Mouse (Mus musculus): Measurements from ENCODE around the gene Tjp1.

Tjp1 gene

DNA sequence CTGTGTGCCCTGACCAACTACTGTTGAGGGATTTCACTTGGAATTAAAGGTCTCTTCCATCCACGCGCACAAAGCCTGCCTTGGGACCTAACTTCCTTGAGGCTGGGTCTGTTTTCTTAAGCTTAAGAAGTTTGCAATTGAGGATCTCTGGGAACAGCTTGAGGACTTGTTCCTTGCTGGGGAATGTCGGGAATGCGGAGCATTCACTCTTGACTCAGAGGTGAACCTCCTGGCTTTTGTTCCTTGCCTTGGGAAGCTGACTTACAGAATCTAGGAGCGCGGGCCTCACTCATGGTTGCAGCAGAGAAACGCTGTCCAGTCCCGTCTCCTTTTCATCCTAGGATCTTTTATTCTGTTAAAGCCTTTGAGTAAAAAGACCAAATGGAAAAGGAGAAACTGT lies 97.2 kb downstream of the Tjp1 start:
- DNase-seq, result no peak

DNA sequence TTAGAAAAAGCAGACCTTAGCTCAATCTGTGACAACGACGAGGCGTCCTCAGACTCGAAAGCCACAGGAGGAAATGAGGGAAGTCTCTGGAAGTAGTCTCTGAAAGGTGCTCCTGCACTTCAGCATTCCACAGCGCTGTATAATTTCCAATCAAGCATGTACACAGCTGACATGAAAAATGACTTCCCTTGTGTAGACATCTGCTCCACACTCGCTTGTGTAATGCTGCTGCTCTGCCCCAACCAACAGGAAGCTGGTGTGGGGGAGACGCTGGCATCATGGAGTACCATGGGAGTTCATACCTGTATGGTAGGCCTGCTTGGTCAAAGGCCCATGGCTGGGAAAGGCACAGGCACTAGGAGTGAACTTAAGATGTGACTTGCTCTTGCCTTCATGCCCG lies 103.1 kb downstream of the Tjp1 start:
- DNase-seq, result no peak

DNA sequence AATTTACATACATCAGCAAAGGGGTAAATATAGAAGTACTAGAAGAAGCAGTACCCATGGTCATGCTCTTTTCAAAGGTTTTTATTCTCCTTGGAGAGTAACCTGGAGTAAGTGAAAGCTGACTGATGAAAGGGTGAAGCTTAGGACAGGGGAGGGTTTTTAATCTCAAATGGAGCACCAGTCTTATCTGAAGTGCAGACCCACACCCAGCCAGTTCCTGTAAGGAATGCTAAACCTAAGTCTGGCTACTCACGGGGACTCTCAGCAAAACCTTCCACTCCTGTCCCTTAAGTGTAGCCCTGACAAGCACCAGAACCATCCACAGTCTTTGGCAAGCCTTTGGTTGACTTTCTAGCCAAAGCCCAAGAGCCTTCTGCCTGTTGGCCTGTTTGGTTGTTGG lies 105.1 kb downstream of the Tjp1 start:
- DNase-seq, result no peak

DNA sequence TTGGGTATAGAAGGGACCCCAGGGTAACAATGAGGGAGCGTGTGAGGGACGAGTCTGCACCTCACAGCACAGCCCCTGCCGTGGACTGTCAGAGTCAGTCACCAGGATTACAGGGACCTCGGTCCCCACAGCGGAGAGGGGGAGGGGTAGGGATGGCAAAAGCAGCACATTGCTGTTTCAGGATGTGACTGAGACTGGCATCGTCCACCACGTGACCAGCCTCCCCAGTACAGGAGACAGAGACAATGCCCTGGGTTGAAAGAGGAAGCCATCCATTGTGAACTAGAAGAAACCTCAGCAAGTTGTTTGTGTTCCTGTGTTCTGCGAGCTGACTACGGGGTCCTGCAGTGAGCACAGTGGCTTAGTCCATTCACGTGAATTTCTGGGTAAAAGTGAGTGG lies 106.1 kb downstream of the Tjp1 start:
- no peak for DNase-seq

DNA sequence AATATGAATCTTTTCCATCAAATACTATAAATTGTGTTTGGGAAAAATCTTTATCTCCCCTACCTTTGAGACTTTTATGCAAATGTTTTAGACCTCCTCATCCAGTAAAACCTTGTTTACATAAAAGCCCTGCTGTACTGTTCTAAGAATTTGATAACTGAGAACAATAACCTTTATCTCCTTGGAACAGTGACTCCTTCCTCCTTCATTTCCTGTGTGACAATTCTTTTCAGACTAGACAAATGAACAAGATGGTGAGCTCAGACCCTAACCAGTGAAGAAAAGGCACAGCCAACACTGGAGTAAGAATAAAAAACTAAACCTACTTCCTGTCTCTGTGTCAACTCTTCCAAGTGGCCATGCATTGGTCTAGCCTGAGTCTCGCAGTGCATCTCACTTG lies 107.7 kb downstream of the Tjp1 start:
- DNase-seq, result no peak

DNA sequence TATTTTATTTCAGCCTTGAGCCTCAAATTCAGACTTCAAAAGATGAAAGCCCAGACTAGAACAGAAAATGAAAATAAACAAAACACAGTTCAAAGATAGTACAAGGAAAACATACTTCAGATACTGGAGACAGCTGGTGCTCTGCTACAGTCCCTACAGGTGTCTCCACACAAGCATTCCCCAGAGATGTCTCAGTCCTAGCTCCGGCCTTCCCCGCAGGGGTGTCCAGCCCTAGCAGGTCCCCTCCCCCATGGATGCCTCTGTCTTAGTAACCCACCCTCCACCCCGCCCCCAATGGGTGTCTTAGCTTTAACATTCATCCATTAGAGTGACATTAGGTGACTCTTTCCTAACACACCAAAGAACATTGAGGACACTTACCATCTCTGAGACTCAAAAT lies 108.6 kb downstream of the Tjp1 start:
- no peak for DNase-seq

- DNase-seq, result no peak
Measured at GRCm38 (mm10) chr7:65418366-65418911, 109.1 kb downstream of the Tjp1 start.

GRCm38 (mm10) chr7:65417231-65418100 lies 110.1 kb downstream of the Tjp1 start:
- DNase-seq, result no peak

- DNase-seq, result no peak
Measured at GRCm38 (mm10) chr7:65416506-65416905, 111.1 kb downstream of the Tjp1 start.

DNA sequence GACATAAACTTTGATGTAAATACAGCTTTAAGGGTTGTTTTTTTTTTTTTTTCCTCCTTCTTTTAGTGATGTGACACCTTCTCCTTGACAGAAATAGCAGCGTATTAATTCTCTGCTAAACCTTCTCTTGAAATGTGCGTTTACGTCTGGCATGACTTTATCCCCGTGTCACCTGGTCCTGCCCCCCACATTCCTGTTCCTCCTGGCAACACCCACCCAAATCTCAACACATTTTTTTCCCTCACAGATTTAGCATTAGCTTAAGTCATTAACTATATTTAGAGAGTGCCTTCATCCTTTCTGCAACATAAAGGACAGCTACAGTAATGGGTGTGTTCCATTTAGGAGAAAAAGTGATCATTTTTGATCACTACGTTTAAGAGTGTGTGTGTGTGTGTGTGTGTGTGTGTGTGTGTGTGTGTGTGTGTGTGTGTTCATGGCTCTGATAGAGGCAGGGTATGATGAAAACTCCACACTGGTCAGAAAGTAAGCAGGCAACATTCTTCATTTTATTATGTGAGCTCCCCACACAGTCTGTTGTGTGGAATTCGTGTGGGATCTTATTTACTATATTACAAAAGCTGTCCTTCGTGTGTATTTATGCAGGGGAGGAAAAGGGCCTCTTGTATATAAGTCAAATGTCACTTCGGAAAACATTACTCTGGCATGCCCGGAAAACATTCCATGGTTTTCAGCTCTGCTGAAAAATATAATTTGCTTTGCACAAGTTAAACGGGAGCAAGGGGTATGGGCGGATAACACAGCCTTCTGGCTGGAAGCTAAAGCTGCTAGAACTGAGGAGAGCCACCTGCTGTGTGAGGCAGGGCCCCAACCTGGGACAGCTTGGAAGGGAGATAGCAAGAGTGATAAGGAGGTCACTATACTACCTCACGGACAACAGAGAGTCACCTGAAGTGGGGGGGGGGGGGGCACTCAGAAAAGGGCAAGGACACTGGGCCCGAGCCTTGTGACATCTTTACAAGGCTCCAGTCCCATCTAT lies 113.3 kb downstream of the Tjp1 start:
- DNase-seq, result no peak

DNA sequence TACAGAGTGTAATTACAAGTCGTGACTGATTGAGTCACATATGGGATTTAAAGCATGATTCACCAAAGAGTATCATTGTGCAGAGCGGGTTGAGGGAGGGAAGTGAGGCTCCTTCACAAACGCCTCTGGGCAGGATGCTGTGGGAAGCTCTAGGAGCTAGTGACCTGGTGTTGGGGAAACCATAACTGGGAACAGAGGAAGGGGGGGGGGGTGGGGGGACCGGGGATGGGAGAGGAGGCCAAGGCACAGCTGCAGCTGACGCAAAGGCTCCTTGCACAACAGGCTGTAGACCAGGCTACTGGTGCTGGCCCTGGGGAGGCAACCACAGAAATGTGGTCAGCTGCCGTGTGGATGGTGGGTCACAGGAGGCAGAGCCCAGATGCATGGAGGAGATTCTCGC lies 116.9 kb downstream of the Tjp1 start:
- no peak for DNase-seq

GRCm38 (mm10) chr7:65406427-65406826 lies 121.2 kb downstream of the Tjp1 start:
- no peak for DNase-seq

DNA sequence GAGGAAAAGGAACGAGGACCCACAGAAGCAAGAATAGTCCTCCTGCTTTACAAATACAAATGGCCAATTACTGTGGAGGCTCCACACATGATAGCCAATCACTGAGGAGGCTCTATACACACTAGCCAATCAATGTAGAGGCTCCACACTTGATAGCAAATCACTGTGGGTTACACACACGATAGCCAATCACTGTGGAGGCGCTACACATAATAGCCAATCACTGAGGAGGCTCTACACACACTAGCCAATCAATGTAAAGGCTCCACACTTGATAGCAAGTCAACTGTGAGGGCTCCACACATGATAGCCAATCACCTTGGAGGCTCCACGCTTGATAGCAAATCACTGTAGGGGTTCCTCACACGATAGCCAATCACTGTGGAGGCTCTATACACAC lies 125.1 kb downstream of the Tjp1 start:
- DNase-seq, result no peak

GRCm38 (mm10) chr7:65401622-65402021 lies 126.0 kb downstream of the Tjp1 start:
- no peak for DNase-seq

DNA sequence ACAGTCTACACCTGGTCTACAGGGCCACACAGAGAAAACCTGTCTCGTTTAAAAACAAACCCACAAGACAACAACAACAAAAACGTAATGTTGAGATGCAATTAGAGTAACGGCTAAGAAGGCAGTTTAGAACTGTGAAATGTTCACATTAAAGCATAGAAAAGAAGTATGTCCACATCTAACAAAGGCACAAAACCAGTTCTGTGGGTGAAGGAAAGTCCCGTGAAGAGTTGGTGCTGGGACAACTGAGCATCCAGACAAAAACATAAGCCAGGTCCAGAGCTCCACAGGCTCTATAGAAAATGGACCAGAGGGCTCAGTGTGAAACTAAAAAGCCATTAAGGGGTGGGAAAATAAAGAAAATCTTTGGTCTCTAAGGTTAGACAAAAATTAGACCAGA lies 131.7 kb downstream of the Tjp1 start:
- no peak for DNase-seq

DNA sequence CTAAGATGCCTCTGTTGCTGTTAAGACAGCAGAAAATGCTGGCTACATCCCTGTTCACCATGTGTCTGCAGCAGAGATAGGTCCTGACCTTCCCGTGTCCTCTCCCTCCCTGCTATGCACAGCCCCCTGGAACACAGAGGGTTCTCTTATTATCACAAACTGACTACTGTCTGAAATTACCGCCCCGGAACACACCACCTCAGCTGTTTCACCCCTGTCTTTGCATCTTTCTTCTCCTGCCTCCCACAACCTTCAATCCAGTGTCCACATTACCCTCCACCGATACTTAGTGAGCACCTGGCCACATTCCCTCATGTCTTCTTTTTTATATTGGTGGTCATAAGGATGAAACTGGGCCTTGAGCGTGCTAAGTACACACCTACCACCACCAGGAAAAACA lies 132.4 kb downstream of the Tjp1 start:
- DNase-seq, result no peak

GRCm38 (mm10) chr7:65394672-65395071 lies 132.9 kb downstream of the Tjp1 start:
- no peak for DNase-seq

DNA sequence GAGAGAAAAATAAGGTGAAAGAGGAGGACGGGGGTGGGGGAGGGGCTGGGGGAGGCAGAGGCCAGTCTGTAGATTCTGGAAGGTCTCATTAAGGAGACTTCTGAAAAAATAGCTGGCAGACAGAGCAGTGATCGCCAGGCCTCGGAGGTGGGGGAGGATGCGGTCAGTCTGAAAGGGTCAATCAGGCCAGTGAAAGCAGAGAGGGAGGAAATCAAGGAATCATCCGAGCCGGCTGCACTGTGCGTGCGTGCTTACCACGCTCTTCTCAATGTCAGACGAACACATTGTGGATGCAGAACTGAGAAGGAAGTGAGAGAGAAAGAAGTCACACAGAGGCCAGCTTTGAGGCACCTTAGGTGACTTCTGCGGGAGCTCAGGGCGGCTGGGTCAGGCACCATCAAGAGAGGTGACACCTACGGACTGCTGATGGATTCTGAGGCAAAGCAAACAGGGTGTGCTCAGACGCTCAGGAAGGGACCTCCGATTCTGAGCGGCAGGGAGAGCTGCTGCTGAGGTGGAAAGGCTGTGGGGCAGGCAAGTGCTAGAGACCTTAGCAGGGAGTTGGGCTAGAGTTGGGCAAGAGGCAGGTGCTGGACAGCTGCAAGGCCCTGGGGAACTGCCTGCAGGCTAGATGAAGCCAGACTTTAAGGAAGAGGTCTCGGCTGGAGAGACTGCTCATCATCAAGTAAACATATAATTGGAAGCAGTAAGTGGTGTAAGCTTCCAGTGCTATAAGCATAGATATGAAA lies 133.7 kb downstream of the Tjp1 start:
- no peak for DNase-seq

DNA sequence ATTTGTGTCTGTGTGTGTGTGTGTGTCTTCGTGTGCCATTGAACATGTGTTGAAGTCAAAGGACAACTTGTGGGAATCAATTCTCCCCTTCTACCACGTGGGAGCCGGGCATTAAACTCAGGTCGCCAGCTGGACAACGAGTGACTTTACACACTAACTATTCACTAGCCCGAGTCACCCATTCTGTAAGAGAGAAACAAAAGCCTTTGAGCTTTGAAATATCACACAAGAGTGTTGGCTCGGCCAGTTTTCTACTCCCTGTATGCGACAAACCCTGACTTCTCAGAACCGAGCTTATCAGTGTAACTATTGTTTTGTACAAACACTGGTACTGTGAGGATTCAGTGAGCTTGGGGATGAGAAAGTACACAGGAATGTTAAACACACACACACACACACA lies 134.6 kb downstream of the Tjp1 start:
- DNase-seq, result no peak

- DNase-seq, result no peak
Measured at GRCm38 (mm10) chr7:65389539-65389938, 138.0 kb downstream of the Tjp1 start.

DNA sequence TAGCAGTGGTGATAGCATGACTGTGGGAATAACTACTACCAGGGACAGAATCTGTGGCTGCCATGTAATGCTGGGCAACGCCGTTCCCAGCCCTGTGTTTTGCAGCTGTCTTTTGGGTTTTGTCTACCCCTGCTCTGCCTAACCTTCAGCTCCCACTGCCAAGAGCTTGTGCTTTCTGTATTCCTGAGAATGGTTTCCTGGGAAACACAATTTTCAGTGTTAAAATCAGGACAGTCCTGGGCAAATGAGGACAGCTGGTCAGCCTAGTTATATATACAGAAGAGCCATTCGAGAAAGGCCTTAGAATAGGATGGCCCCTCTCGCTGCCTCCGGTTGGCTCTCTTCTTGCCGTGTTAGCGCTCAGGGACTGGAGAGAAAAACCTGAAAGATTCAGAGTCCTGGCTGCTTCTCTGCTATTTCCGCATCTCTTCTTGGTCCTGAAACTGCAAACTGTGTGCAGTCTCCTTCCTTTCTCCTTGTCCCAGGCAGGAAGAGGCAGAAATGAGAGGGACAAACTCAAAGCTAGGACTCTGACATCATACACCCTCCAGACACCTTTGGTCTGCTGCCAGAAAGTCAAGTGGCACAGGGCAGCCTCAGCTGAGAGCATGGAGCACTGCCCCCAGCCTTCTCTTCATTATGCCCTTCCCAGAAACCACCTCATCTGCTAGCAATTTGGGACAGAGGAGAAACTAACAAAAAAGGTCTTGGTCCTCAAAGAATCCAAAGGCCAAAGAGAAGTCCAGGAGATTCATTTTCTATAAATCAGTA lies 139.2 kb downstream of the Tjp1 start:
- DNase-seq, result no peak

- DNase-seq, result no peak
Measured at GRCm38 (mm10) chr7:65387560-65388175, 139.9 kb downstream of the Tjp1 start.
